Mouse (Mus musculus) embryonic facial prominence, embryonic 13.5 days (tissue): Measurements from ENCODE around the gene Cltrn. TPM values are rescaled to one million over a fixed set of nuclear protein-coding genes. Genes with fewer than 3 reads are reported as not detected.

Experiments used
- ATAC-seq: fragments of 200-750 bp; cut with Nextera tagmentation; 2 replicates; pipeline ENCODE4 v1.8.0; 2017; ENCODE audit warnings: low read depth; ENCODE audit not compliant: insufficient number of reproducible peaks, insufficient read depth, low FRiP score, low TSS enrichment
- H3K27ac ChIP-seq: fragments of 300-500 bp; sonication (generic); 2 replicates; pipeline ENCODE4 v1.5.1; 2015; ENCODE audit warnings: moderate library complexity, mild to moderate bottlenecking, inconsistent platforms
- H3K27me3 ChIP-seq: fragments of 300-500 bp; sonication (generic); 2 replicates; pipeline ENCODE4 v1.6.1; 2015; ENCODE audit warnings: mild to moderate bottlenecking, inconsistent platforms
- H3K36me3 ChIP-seq: fragments of 300-500 bp; sonication (generic); 2 replicates; pipeline ENCODE4 v1.6.1; 2015; ENCODE audit warnings: mild to moderate bottlenecking, inconsistent platforms
- H3K4me1 ChIP-seq: fragments of 300-500 bp; sonication (generic); 2 replicates; pipeline ENCODE4 v1.6.1; 2015; ENCODE audit warnings: inconsistent platforms
- H3K4me2 ChIP-seq: fragments of 300-500 bp; sonication (generic); 2 replicates; pipeline ENCODE4 v1.6.1; 2015; ENCODE audit warnings: moderate library complexity, mild to moderate bottlenecking, inconsistent platforms
- H3K4me3 ChIP-seq: fragments of 300-500 bp; sonication (generic); 2 replicates; pipeline ENCODE4 v1.5.1; 2015; ENCODE audit warnings: mild to moderate bottlenecking, inconsistent platforms
- H3K9ac ChIP-seq: fragments of 300-500 bp; sonication (generic); 2 replicates; pipeline ENCODE4 v1.6.1; 2015; ENCODE audit warnings: mild to moderate bottlenecking, inconsistent platforms
- H3K9me3 ChIP-seq: fragments of 300-500 bp; sonication (generic); 2 replicates; pipeline ENCODE4 v1.6.1; 2016; ENCODE audit warnings: inconsistent platforms
- WGBS: fragments of 180-500 bp; shearing (Covaris S2); methylation state at CpG from one replicate; pipeline ENCODE4 v1.1.7; 2015; ENCODE audit warnings: mixed read lengths; 5-methylcytosine and 5-hydroxymethylcytosine counted together
- polyA plus RNA-seq: library from polyadenylated mRNA; unstranded; fragments of >200 nt; fragmentation: Nextera tagmentation; extraction: Ambion mirVana; gene quantifications from 2 replicates; pipeline ENCODE4 v1.2.1, GENCODE M21; 2015

Cltrn gene
- 0.24 TPM in 1 of 2 replicates, not detected in the other for polyA plus RNA-seq

GRCm38 (mm10) chrX:164088582-164088981 lies at the start of gene Cltrn:
TSS of gene Cltrn (plus strand) at chrX:164088830.
- H3K9ac ChIP-seq = no peak within 1 kb of the TSS
- H3K36me3 ChIP-seq = no peaks in the 10 kb centered on the region
- ATAC-seq = no peak
- no peaks in the 10 kb centered on the region for H3K4me1 ChIP-seq
- H3K4me2 ChIP-seq = no peak within 1 kb of the TSS
- H3K4me3 ChIP-seq = no peak within 1 kb of the TSS
- WGBS = 82% methylated on average over 4 of the region's 4 CpGs
- H3K27me3 ChIP-seq = peaks cover 49% of the 10 kb centered on the region
- no peak within 1 kb of the TSS for H3K27ac ChIP-seq
- H3K9me3 ChIP-seq = no peaks in the 10 kb centered on the region

- WGBS = 50% methylated on average over 2 of the region's 2 CpGs
- no peak overlapping the region for H3K4me2 ChIP-seq
- ATAC-seq = no peak
- H3K27me3 ChIP-seq = peaks cover 16% of the 10 kb centered on the region
- no peak overlapping the region for H3K9ac ChIP-seq
- H3K4me1 ChIP-seq = no peaks in the 10 kb centered on the region
- H3K36me3 ChIP-seq = no peaks in the 10 kb centered on the region
- no peak overlapping the region for H3K4me3 ChIP-seq
- no peaks in the 10 kb centered on the region for H3K9me3 ChIP-seq
- H3K27ac ChIP-seq = no peak overlapping the region
Measured at GRCm38 (mm10) chrX:164038882-164039281, 49.7 kb upstream of the Cltrn start.

- Histone ChIP-seq H3K4me1 (no peaks in the 10 kb centered on the region), H3K36me3 (no peaks in the 10 kb centered on the region), H3K4me3 (no peak overlapping the region), H3K9me3 (no peaks in the 10 kb centered on the region), H3K27ac (no peak overlapping the region), H3K4me2 (no peak overlapping the region), H3K9ac (no peak overlapping the region), H3K27me3 (peaks cover 15% of the 10 kb centered on the region; the same call in 1 of the 2 replicates)
- no peak for ATAC-seq
- WGBS = 72% methylated on average over 13 of the region's 13 CpGs
Measured at GRCm38 (mm10) chrX:164042069-164042468, 46.6 kb upstream of the Cltrn start.

- no peak overlapping the region for H3K9ac ChIP-seq
- H3K27ac ChIP-seq = no peak overlapping the region
- H3K4me3 ChIP-seq = no peak overlapping the region
- no peaks in the 10 kb centered on the region for H3K9me3 ChIP-seq
- no peaks in the 10 kb centered on the region for H3K36me3 ChIP-seq
- no peaks in the 10 kb centered on the region for H3K4me1 ChIP-seq
- no peak overlapping the region for H3K4me2 ChIP-seq
- H3K27me3 ChIP-seq = peaks cover 4% of the 10 kb centered on the region; the same call in 1 of the 2 replicates
- 72% methylated on average over 2 of the region's 2 CpGs for WGBS
- ATAC-seq = no peak
Measured at GRCm38 (mm10) chrX:164046736-164047135, 41.9 kb upstream of the Cltrn start.

- H3K9me3 ChIP-seq = no peaks in the 10 kb centered on the region
Measured at GRCm38 (mm10) chrX:164055726-164056125, 32.9 kb upstream of the Cltrn start.

GRCm38 (mm10) chrX:164058523-164058922 lies 30.1 kb upstream of the Cltrn start:
- no peak overlapping the region for H3K27ac ChIP-seq
- H3K9me3 ChIP-seq = no peaks in the 10 kb centered on the region
- H3K27me3 ChIP-seq = peaks cover 17% of the 10 kb centered on the region
- no peak overlapping the region for H3K4me3 ChIP-seq
- no peak overlapping the region for H3K4me2 ChIP-seq
- ATAC-seq = no peak
- WGBS = 83% methylated on average over 3 of the region's 3 CpGs
- H3K36me3 ChIP-seq = no peaks in the 10 kb centered on the region
- H3K9ac ChIP-seq = no peak overlapping the region
- H3K4me1 ChIP-seq = no peaks in the 10 kb centered on the region

More at GRCm38 (mm10) chrX:164055726-164056125, 32.9 kb upstream of the Cltrn start:
- Histone ChIP-seq H3K9ac (no peak overlapping the region), H3K27ac (no peak overlapping the region), H3K4me2 (no peak overlapping the region), H3K4me3 (no peak overlapping the region), H3K36me3 (no peaks in the 10 kb centered on the region), H3K4me1 (no peaks in the 10 kb centered on the region), H3K27me3 (peaks cover 8% of the 10 kb centered on the region)
- no peak for ATAC-seq
- 89% methylated on average over 4 of the region's 4 CpGs for WGBS

GRCm38 (mm10) chrX:164059070-164059469 lies 29.6 kb upstream of the Cltrn start:
- H3K27me3 ChIP-seq = peaks cover 17% of the 10 kb centered on the region
- no peaks in the 10 kb centered on the region for H3K36me3 ChIP-seq
- no peaks in the 10 kb centered on the region for H3K4me1 ChIP-seq
- H3K4me2 ChIP-seq = no peak overlapping the region
- no peaks in the 10 kb centered on the region for H3K9me3 ChIP-seq
- ATAC-seq = no peak
- H3K4me3 ChIP-seq = no peak overlapping the region
- no peak overlapping the region for H3K9ac ChIP-seq
- no peak overlapping the region for H3K27ac ChIP-seq
- WGBS = 68% methylated on average over 4 of the region's 4 CpGs

GRCm38 (mm10) chrX:164066185-164066584 lies 22.4 kb upstream of the Cltrn start:
- Histone ChIP-seq H3K9me3 (no peaks in the 10 kb centered on the region), H3K27ac (no peak overlapping the region), H3K36me3 (no peaks in the 10 kb centered on the region), H3K4me2 (no peak overlapping the region), H3K27me3 (peaks cover 14% of the 10 kb centered on the region), H3K4me3 (no peak overlapping the region), H3K9ac (no peak overlapping the region), H3K4me1 (no peaks in the 10 kb centered on the region)
- 17% methylated on average over 2 of the region's 2 CpGs for WGBS
- ATAC-seq = no peak

GRCm38 (mm10) chrX:164068968-164069367 lies 19.7 kb upstream of the Cltrn start:
- Histone ChIP-seq H3K4me2 (no peak overlapping the region), H3K4me3 (no peak overlapping the region), H3K4me1 (no peaks in the 10 kb centered on the region), H3K27me3 (0 out of 2 replicates have a peak, but pooled peaks cover 5% of the 10 kb centered on the region), H3K9ac (no peak overlapping the region), H3K9me3 (no peaks in the 10 kb centered on the region), H3K36me3 (peaks cover 5% of the 10 kb centered on the region; the same call in 1 of the 2 replicates), H3K27ac (no peak overlapping the region)
- 83% methylated on average over 4 of the region's 4 CpGs for WGBS
- ATAC-seq = no peak

- 32% methylated on average over 54 of the region's 54 CpGs for WGBS
- Histone ChIP-seq H3K27me3 (peaks cover 20% of the 10 kb centered on the region; the same call in 1 of the 2 replicates), H3K4me3 (peak within 1 kb of the TSS; percentile 59), H3K4me1 (peaks cover 4% of the 10 kb centered on the region; the same call in 1 of the 2 replicates), H3K4me2 (peak within 1 kb of the TSS; percentile 68), H3K36me3 (peaks cover 5% of the 10 kb centered on the region; the same call in 1 of the 2 replicates), H3K9me3 (no peaks in the 10 kb centered on the region), H3K9ac (peak within 1 kb of the TSS; percentile 73), H3K27ac (peak within 1 kb of the TSS; percentile 88)
- ATAC-seq = peak; percentile 98
Measured at GRCm38 (mm10) chrX:164076040-164076775, 12.4 kb upstream of the Cltrn start, which contains the start of gene Siah1b. TSS of gene Siah1b (minus strand) at chrX:164076493.

- ATAC-seq = no peak
- no peak overlapping the region for H3K4me3 ChIP-seq
- H3K4me2 ChIP-seq = no peak overlapping the region
- H3K36me3 ChIP-seq = no peaks in the 10 kb centered on the region
- WGBS = 91% methylated on average over 9 of the region's 9 CpGs
- H3K27ac ChIP-seq = no peak overlapping the region
- no peaks in the 10 kb centered on the region for H3K4me1 ChIP-seq
- H3K9ac ChIP-seq = no peak overlapping the region
- H3K27me3 ChIP-seq = peaks cover 19% of the 10 kb centered on the region; the same call in 1 of the 2 replicates
- H3K9me3 ChIP-seq = no peaks in the 10 kb centered on the region
Measured at GRCm38 (mm10) chrX:164082030-164082429, 6.6 kb upstream of the Cltrn start.

- Histone ChIP-seq H3K9me3 (no peaks in the 10 kb centered on the region), H3K4me3 (no peak overlapping the region), H3K27ac (no peak overlapping the region), H3K27me3 (peaks cover 48% of the 10 kb centered on the region), H3K4me2 (no peak overlapping the region), H3K9ac (no peak overlapping the region), H3K4me1 (no peaks in the 10 kb centered on the region), H3K36me3 (no peaks in the 10 kb centered on the region)
- no peak for ATAC-seq
- 78% methylated on average over 11 of the region's 11 CpGs for WGBS
Measured at GRCm38 (mm10) chrX:164089916-164090315, 1.3 kb downstream of the Cltrn start.
